Mouse (Mus musculus) lung, postnatal 0 days (tissue): ENCODE data around the gene Ms4a18. TPM values are rescaled to one million over a fixed set of nuclear protein-coding genes. Genes with fewer than 3 reads are reported as not detected.

Experiments
- ATAC-seq: fragments of 200-750 bp; cut with Nextera tagmentation; 2 replicates; pipeline ENCODE4 v1.8.0; 2017; ENCODE audit warnings: moderate library complexity
- DNase-seq: peaks from one replicate; pipeline ENCODE4 v3.0.0-alpha.2; 2016; ENCODE audit warnings: low spot score
- H3K27ac ChIP-seq: fragments of 300-500 bp; sonication (generic); 2 replicates; pipeline ENCODE4 v1.5.1; 2014; ENCODE audit warnings: antibody characterized with exemption, mild to moderate bottlenecking, low read length, mixed read lengths
- H3K27me3 ChIP-seq: fragments of 300-500 bp; sonication (generic); replicated peaks from 2 replicates; pipeline ENCODE4 v1.6.1; 2014; ENCODE audit warnings: low read length, mixed read lengths; ENCODE audit not compliant: insufficient read depth
- H3K36me3 ChIP-seq: fragments of 300-500 bp; sonication (generic); 2 replicates; pipeline ENCODE4 v1.6.1; 2014; ENCODE audit warnings: low read length, mixed read lengths; ENCODE audit not compliant: insufficient read depth
- H3K4me1 ChIP-seq: fragments of 300-500 bp; sonication (generic); 2 replicates; pipeline ENCODE4 v1.6.1; 2014; ENCODE audit warnings: antibody characterized with exemption, low read depth, low read length, mixed read lengths; ENCODE audit not compliant: insufficient read depth
- H3K4me2 ChIP-seq: fragments of 300-500 bp; sonication (generic); replicated peaks from 2 replicates; pipeline ENCODE4 v1.6.1; 2014; ENCODE audit warnings: low read depth, mild to moderate bottlenecking, low read length, moderate library complexity, mixed read lengths
- H3K4me3 ChIP-seq: fragments of 300-500 bp; sonication (generic); 2 replicates; pipeline ENCODE4 v1.5.1; 2014; ENCODE audit warnings: low read depth, low read length
- H3K9ac ChIP-seq: fragments of 300-500 bp; sonication (generic); replicated peaks from 2 replicates; pipeline ENCODE4 v1.6.1; 2014; ENCODE audit warnings: low read depth, mild to moderate bottlenecking
- H3K9me3 ChIP-seq: fragments of 300-500 bp; sonication (generic); 2 replicates; pipeline ENCODE4 v1.6.1; 2016; ENCODE audit warnings: low read length, mixed read lengths
- CTCF ChIP-seq: IDR thresholded peaks from 2 replicates; pipeline ENCODE4 v1.5.1; 2016; ENCODE audit warnings: antibody characterized with exemption, mild to moderate bottlenecking
- EP300 ChIP-seq: IDR thresholded peaks from 2 replicates; pipeline ENCODE4 v1.6.1; 2016; ENCODE audit warnings: antibody characterized with exemption, mild to moderate bottlenecking, control low read depth
- WGBS: fragments of 180-500 bp; shearing (Covaris S2); extraction: QIAGEN DNeasy Blood & Tissue Kit; methylation state at CpG from one replicate; pipeline ENCODE4 v1.1.7; 2014; 5-methylcytosine and 5-hydroxymethylcytosine counted together
- polyA plus RNA-seq: library from polyadenylated mRNA; unstranded; fragments of >200 nt; fragmentation: Nextera tagmentation; extraction: Ambion mirVana; gene quantifications from 2 replicates; pipeline ENCODE4 v1.2.1, GENCODE M21; 2015

Gene Ms4a18
- polyA plus RNA-seq, 1 experiment from 2014 or later, result not detected

GRCm38 (mm10) chr19:11022382-11022781, 4.6 kb upstream of the Ms4a18 start:
- H3K4me1 ChIP-seq, result no peaks in the 10 kb centered on the region
- ATAC-seq, result no peak
- no peaks in the 10 kb centered on the region for H3K9me3 ChIP-seq
- no peak overlapping the region for H3K4me2 ChIP-seq
- no peak overlapping the region for H3K4me3 ChIP-seq
- H3K27me3 ChIP-seq, result no peaks in the 10 kb centered on the region
- DNase-seq, result no peak
- no peak for TF ChIP-seq CTCF
- H3K9ac ChIP-seq, result no peak overlapping the region
- no peak overlapping the region for H3K27ac ChIP-seq
- H3K36me3 ChIP-seq, result no peaks in the 10 kb centered on the region

GRCm38 (mm10) chr19:11017251-11017650, 580 bp downstream of the Ms4a18 start:
- Histone ChIP-seq H3K27ac (no peak overlapping the region), H3K9me3 (no peaks in the 10 kb centered on the region), H3K27me3 (no peaks in the 10 kb centered on the region), H3K9ac (no peak overlapping the region), H3K36me3 (no peaks in the 10 kb centered on the region), H3K4me1 (no peaks in the 10 kb centered on the region), H3K4me2 (no peak overlapping the region), H3K4me3 (no peak overlapping the region)
- WGBS, result 52% methylated on average over 2 of the region's 2 CpGs
- TF ChIP-seq EP300, result no peak
- TF ChIP-seq CTCF, result no peak
- DNase-seq (no peak), ATAC-seq (no peak)

- no peak for ATAC-seq
- no peak for TF ChIP-seq EP300
- 78% methylated on average over 1 of the region's 1 CpGs for WGBS
- Histone ChIP-seq H3K4me2 (no peak overlapping the region), H3K27ac (no peak overlapping the region), H3K9me3 (no peaks in the 10 kb centered on the region), H3K4me1 (no peaks in the 10 kb centered on the region), H3K4me3 (no peak overlapping the region), H3K9ac (no peak overlapping the region), H3K27me3 (no peaks in the 10 kb centered on the region), H3K36me3 (no peaks in the 10 kb centered on the region)
- no peak for DNase-seq
Observed at GRCm38 (mm10) chr19:11015998-11016397, 1.8 kb downstream of the Ms4a18 start.

- Histone ChIP-seq H3K27me3 (no peaks in the 10 kb centered on the region), H3K4me1 (no peaks in the 10 kb centered on the region), H3K27ac (no peak overlapping the region), H3K9me3 (no peaks in the 10 kb centered on the region), H3K4me3 (no peak overlapping the region), H3K36me3 (no peaks in the 10 kb centered on the region), H3K4me2 (no peak overlapping the region), H3K9ac (no peak overlapping the region)
- TF ChIP-seq CTCF (no peak), EP300 (no peak)
- no peak for DNase-seq
- ATAC-seq, result no peak
Observed at GRCm38 (mm10) chr19:11015468-11015867, 2.4 kb downstream of the Ms4a18 start.

- TF ChIP-seq CTCF (no peak), EP300 (no peak)
- Histone ChIP-seq H3K27ac (no peak within 1 kb of the TSS), H3K4me2 (no peak within 1 kb of the TSS), H3K27me3 (no peaks in the 10 kb centered on the region), H3K4me3 (no peak within 1 kb of the TSS), H3K4me1 (no peaks in the 10 kb centered on the region), H3K36me3 (no peaks in the 10 kb centered on the region), H3K9me3 (no peaks in the 10 kb centered on the region), H3K9ac (no peak within 1 kb of the TSS)
- ATAC-seq (no peak), DNase-seq (no peak)
- WGBS, result 83% methylated on average over 7 of the region's 7 CpGs
Observed at GRCm38 (mm10) chr19:10993150-10993549, 24.7 kb downstream of the Ms4a18 start, which contains the start of gene Ms4a15. Gene Ms4a15 (minus strand): TSS chr19:10993250.

GRCm38 (mm10) chr19:10991911-10992310, 25.9 kb downstream of the Ms4a18 start:
- no peak overlapping the region for H3K4me3 ChIP-seq
- H3K4me1 ChIP-seq, result no peaks in the 10 kb centered on the region
- no peak for TF ChIP-seq CTCF
- no peak for TF ChIP-seq EP300
- H3K9me3 ChIP-seq, result no peaks in the 10 kb centered on the region
- no peak for DNase-seq
- ATAC-seq, result no peak
- no peaks in the 10 kb centered on the region for H3K36me3 ChIP-seq
- H3K27ac ChIP-seq, result no peak overlapping the region
- H3K27me3 ChIP-seq, result no peaks in the 10 kb centered on the region
- no peak overlapping the region for H3K9ac ChIP-seq
- no peak overlapping the region for H3K4me2 ChIP-seq

- H3K27me3 ChIP-seq, result no peaks in the 10 kb centered on the region
- no peak overlapping the region for H3K9ac ChIP-seq
- H3K27ac ChIP-seq, result no peak overlapping the region
- no peaks in the 10 kb centered on the region for H3K9me3 ChIP-seq
- TF ChIP-seq CTCF (no peak), EP300 (no peak)
- H3K4me2 ChIP-seq, result no peak overlapping the region
- 31% methylated on average over 1 of the region's 1 CpGs for WGBS
- H3K36me3 ChIP-seq, result no peaks in the 10 kb centered on the region
- H3K4me3 ChIP-seq, result no peak overlapping the region
- H3K4me1 ChIP-seq, result no peaks in the 10 kb centered on the region
- no peak for DNase-seq
- ATAC-seq, result no peak
Observed at GRCm38 (mm10) chr19:10990751-10991150, 27.1 kb downstream of the Ms4a18 start.
